Mouse (Mus musculus) adrenal gland, adult (tissue): Measurements from ENCODE around the gene Nfe2l1.
A peak's percentile ranks its signal among the peaks of the same experiment; 100 is the strongest.
"Not testable (repeated sequence)": the region's sequence is repeated elsewhere in the genome, so short reads cannot be mapped to it uniquely, and the experiment has no call there.

Source experiments
- DNase-seq, 2 experiments: peaks; one replicate each; pipeline ENCODE4 v3.0.0; 2022 to 2023; ENCODE audit warnings: low spot score in 1 of 2; ENCODE audit not compliant: inconsistent age in 2 of 2

The Nfe2l1 gene

GRCm38 (mm10) chr11:96822675-96823470 lies 6.9 kb downstream of the Nfe2l1 start:
- DNase-seq, result peak; percentile 84 to 93

GRCm38 (mm10) chr11:96821956-96822355 lies 7.8 kb downstream of the Nfe2l1 start:
- peak in 1 of 2 experiments; percentile 65 for DNase-seq

GRCm38 (mm10) chr11:96818128-96818710 lies 11.5 kb downstream of the Nfe2l1 start:
- DNase-seq, result peak in 1 of 2 experiments; percentile 35

GRCm38 (mm10) chr11:96816979-96817378 lies 12.8 kb downstream of the Nfe2l1 start:
- peak in 1 of 2 experiments; percentile 52 for DNase-seq

GRCm38 (mm10) chr11:96816494-96816893 lies 13.3 kb downstream of the Nfe2l1 start:
- DNase-seq, result no peak

GRCm38 (mm10) chr11:96815895-96816294 lies 13.9 kb downstream of the Nfe2l1 start:
- DNase-seq, result no peak

GRCm38 (mm10) chr11:96814443-96814842 lies 15.3 kb downstream of the Nfe2l1 start:
- DNase-seq, result no peak

GRCm38 (mm10) chr11:96813920-96814319 lies 15.8 kb downstream of the Nfe2l1 start:
- DNase-seq, result peak in 1 of 2 experiments; percentile 51

GRCm38 (mm10) chr11:96813455-96813854 lies 16.3 kb downstream of the Nfe2l1 start:
- DNase-seq, result peak in 1 of 2 experiments; percentile 48

- not testable (repeated sequence) for DNase-seq
These were observed 18.6 kb downstream of the Nfe2l1 start for GRCm38 (mm10) chr11:96811188-96811587.

- DNase-seq, result no peak
These were observed 20.1 kb downstream of the Nfe2l1 start for GRCm38 (mm10) chr11:96809562-96810235.

- DNase-seq, result peak in 1 of 2 experiments; percentile 55
These were observed 21.7 kb downstream of the Nfe2l1 start for GRCm38 (mm10) chr11:96808066-96808465.

GRCm38 (mm10) chr11:96805606-96806005 lies 24.2 kb downstream of the Nfe2l1 start:
- DNase-seq, result no peak

GRCm38 (mm10) chr11:96799511-96799910 lies 30.3 kb downstream of the Nfe2l1 start:
- DNase-seq, result no peak

GRCm38 (mm10) chr11:96796586-96796985 lies 33.2 kb downstream of the Nfe2l1 start:
- DNase-seq, result no peak

- no peak for DNase-seq
These were observed 33.7 kb downstream of the Nfe2l1 start for GRCm38 (mm10) chr11:96796081-96796480.

- DNase-seq, result no peak
These were observed 34.3 kb downstream of the Nfe2l1 start for GRCm38 (mm10) chr11:96795491-96795890.

GRCm38 (mm10) chr11:96790681-96791080 lies 39.1 kb downstream of the Nfe2l1 start:
- peak in 1 of 2 experiments; percentile 37 for DNase-seq

- DNase-seq, result peak in 1 of 2 experiments; percentile 60
These were observed 39.8 kb downstream of the Nfe2l1 start for GRCm38 (mm10) chr11:96789990-96790389.

- peak; percentile 94 to 98 for DNase-seq
These were observed 40.6 kb downstream of the Nfe2l1 start, which contains the start of gene Cbx1 for GRCm38 (mm10) chr11:96788871-96789795. Cbx1 (plus strand) TSS chr11:96789127.
